8 mouse cellular contexts compared by ENCODE assay signal in genomic region chr16:29945376-29945890, GRCm38 (mm10).
DNase-seq lines count a peak whose midpoint lies in the region; ATAC-seq and TF ChIP-seq lines count a peak whose summit lies in the region.

No protein-coding gene starts in this region.

- H3K79me2 ChIP-seq in C2C12 (ENCODE audit: control insufficient read depth, insufficient read depth), result no peaks in the 10 kb centered on the region

- intact Hi-C loops in gastrocnemius, postnatal 14 days (cut with DNase I; ENCODE audit: low total_unique reads), result loop anchor here (10.0 kb wide), 1 partner anchor 119 kb away; the partner anchor contains the start of gene Hes1

- 3% methylated on average over 9 of the region's 9 CpGs for WGBS in intestine, embryonic 14.5 days
- 6% methylated on average over 9 of the region's 9 CpGs for WGBS in neural tube, embryonic 15.5 days

- peak overlapping the region; percentile 57 for H3K4me2 ChIP-seq in intestine, embryonic 14.5 days (ENCODE audit: low read length)
- peak overlapping the region; percentile 83 for H3K4me2 ChIP-seq in neural tube, embryonic 15.5 days

- no peak; the same call in 1 of the 2 replicates for ATAC-seq in intestine, embryonic 14.5 days (replicated peaks; ENCODE audit: low FRiP score, low TSS enrichment, low read depth)
- no peak; the same call in 1 of the 2 replicates for ATAC-seq in neural tube, embryonic 15.5 days (ENCODE audit: low FRiP score)

- no peaks in the 10 kb centered on the region for H3K27me3 ChIP-seq in C2C12 (ENCODE audit: control insufficient read depth, insufficient read depth, insufficient read length)
- H3K27me3 ChIP-seq in intestine, embryonic 14.5 days (replicated peaks; ENCODE audit: control insufficient read depth, insufficient read depth, low read length), result no peaks in the 10 kb centered on the region
- peaks cover 6% of the 10 kb centered on the region; the same call in 1 of the 2 replicates for H3K27me3 ChIP-seq in neural tube, embryonic 15.5 days (replicated peaks)

- no peak for TF ChIP-seq CTCF in C2C12 (IDR thresholded peaks at IDR 0.05; ENCODE audit: control insufficient read depth, insufficient read depth, insufficient read length)

- peak; percentile 22 to 37 for DNase-seq in adrenal gland, adult 18-20 months (ENCODE audit: low spot score in 2 of 2)
- DNase-seq in gastrocnemius, postnatal 14 days, result peak; percentile 28
- DNase-seq in intestine, embryonic 14.5 days (ENCODE audit: low spot score), result no peak
- DNase-seq in lung, adult 18-20 months, result peak; percentile 58 to 67
- DNase-seq in cerebellum, postnatal 25 days, result no peak
- DNase-seq in cerebellum, adult 9-11 months, result no peak

- peaks cover 36% of the 10 kb centered on the region for H3K4me1 ChIP-seq in intestine, embryonic 14.5 days (replicated peaks; ENCODE audit: control insufficient read depth, insufficient read depth, low read length)
- peaks cover 22% of the 10 kb centered on the region for H3K4me1 ChIP-seq in neural tube, embryonic 15.5 days

- H3K9me3 ChIP-seq in intestine, embryonic 14.5 days (ENCODE audit: control insufficient read depth, low read length), result no peaks in the 10 kb centered on the region
- H3K9me3 ChIP-seq in neural tube, embryonic 15.5 days (replicated peaks), result no peaks in the 10 kb centered on the region

- H3K36me3 ChIP-seq in C2C12 (ENCODE audit: control insufficient read depth, insufficient read depth), result no peaks in the 10 kb centered on the region
- no peaks in the 10 kb centered on the region for H3K36me3 ChIP-seq in intestine, embryonic 14.5 days (ENCODE audit: control insufficient read depth, insufficient read depth, low read length)
- no peaks in the 10 kb centered on the region for H3K36me3 ChIP-seq in neural tube, embryonic 15.5 days

- peak overlapping the region; percentile 11 for H3K4me3 ChIP-seq in C2C12 (ENCODE audit: insufficient read depth, poor library complexity, severe bottlenecking)
- H3K4me3 ChIP-seq in intestine, embryonic 14.5 days (ENCODE audit: low read depth, low read length), result peak overlapping the region; percentile 26; the same call in 1 of the 2 replicates
- peak overlapping the region; percentile 39 for H3K4me3 ChIP-seq in neural tube, embryonic 15.5 days (replicated peaks)

- H3ac ChIP-seq in C2C12 (ENCODE audit: control insufficient read depth, insufficient read length, low read depth), result peak overlapping the region; percentile 27

- peak overlapping the region; percentile 91 for H3K27ac ChIP-seq in intestine, embryonic 14.5 days (ENCODE audit: low read depth)
- peak overlapping the region; percentile 70; the same call in 1 of the 2 replicates for H3K27ac ChIP-seq in neural tube, embryonic 15.5 days (replicated peaks)

- H3K79me3 ChIP-seq in C2C12 (ENCODE audit: low read depth), result no peaks in the 10 kb centered on the region

- peak overlapping the region; percentile 43 for H3K9ac ChIP-seq in intestine, embryonic 14.5 days (ENCODE audit: low read length)
- H3K9ac ChIP-seq in neural tube, embryonic 15.5 days (replicated peaks), result peak overlapping the region; percentile 48; the same call in 1 of the 2 replicates

TF ChIP-seq in C2C12, 6 proteins besides CTCF, POLR2A, EP300 and RAD21:
- TF ChIP-seq CEBPB (IDR thresholded peaks at IDR 0.05; ENCODE audit: low read depth) (no peak), MYOG (IDR thresholded peaks at IDR 0.05; ENCODE audit: control insufficient read depth, extremely low read depth, insufficient read length) (no peak), USF1 (IDR thresholded peaks at IDR 0.05; ENCODE audit: low read depth) (no peak), FOSL1 (IDR thresholded peaks at IDR 0.05; ENCODE audit: insufficient read depth, low read length, poor library complexity, severe bottlenecking) (no peak), MAX (IDR thresholded peaks at IDR 0.05) (no peak), MYOD1 (IDR thresholded peaks at IDR 0.05; ENCODE audit: control insufficient read depth, insufficient read length, low read depth) (no peak)

Comparison
In these comparisons a context has a peak if more than half of its experiments do, and no peak if none do; other contexts are left out.
1. DNase-seq: peak in adrenal gland, adult 18-20 months (2 of 2), gastrocnemius, postnatal 14 days (single experiment) and lung, adult 18-20 months (2 of 2); none in intestine, embryonic 14.5 days (single experiment), cerebellum, postnatal 25 days (0 of 2) and cerebellum, adult 9-11 months (single experiment).
2. Peak in every context shown above with its lines, with median percentiles within 50 percentile points of each other: H3K4me3 ChIP-seq.